Mouse (Mus musculus) olfactory bulb, adult 2 months (tissue): Measurements from ENCODE around the gene Zc3h13.

ENCODE experiments used
- CTCF ChIP-seq: fragments of 200-500 bp; IDR thresholded peaks from 2 replicates; pipeline ENCODE4 v1.5.1; 2012; ENCODE audit warnings: low read depth, mild to moderate bottlenecking, low read length, moderate library complexity; ENCODE audit not compliant: insufficient read depth
- POLR2A ChIP-seq: fragments of 200-500 bp; IDR thresholded peaks from 2 replicates; pipeline ENCODE4 v1.6.1; 2012; ENCODE audit warnings: mild to moderate bottlenecking, low read depth, low read length, moderate library complexity; ENCODE audit not compliant: insufficient read depth

- TF ChIP-seq CTCF = no peak
- TF ChIP-seq POLR2A = no peak
Measured at GRCm38 (mm10) chr14:75236636-75237003, 47.6 kb upstream of the Zc3h13 start.
